Mouse (Mus musculus) heart, adult 2 months (tissue): ENCODE data around the gene Cadm1.

ENCODE experiments used
- CTCF ChIP-seq: fragments of 200-600 bp; IDR thresholded peaks from 2 replicates; pipeline ENCODE4 v1.8.1; 2022; ENCODE audit warnings: antibody characterized with exemption, mild to moderate bottlenecking, moderate library complexity
- EP300 ChIP-seq: fragments of 200-500 bp; IDR thresholded peaks from 2 replicates; pipeline ENCODE4 v1.6.1; 2011; ENCODE audit warnings: low read depth, low read length, control low read depth; ENCODE audit not compliant: insufficient read depth
- POLR2A ChIP-seq: fragments of 200-500 bp; IDR thresholded peaks from 2 replicates; pipeline ENCODE4 v1.6.1; 2011; ENCODE audit warnings: mild to moderate bottlenecking, low read depth, low read length, control low read depth; ENCODE audit not compliant: insufficient read depth

GRCm38 (mm10) chr9:47703026-47703876 is 173.3 kb downstream of the Cadm1 start:
- TF ChIP-seq CTCF (no peak), EP300 (no peak), POLR2A (no peak)
